Mouse (Mus musculus): ENCODE results near the gene Tln2. TPM values are rescaled to one million over a fixed set of nuclear protein-coding genes. Genes with fewer than 3 reads are reported as not detected.
A peak's percentile ranks its signal among the peaks of the same experiment; 100 is the strongest.

The Tln2 gene
- polyA plus RNA-seq, 1 experiment from 2014 or later: 22.9 TPM

GRCm38 (mm10) chr9:67353365-67353764, 206.1 kb downstream of the Tln2 start:
- H3K9me3 ChIP-seq (ENCODE audit: control insufficient read depth, low read length): no peaks in the 10 kb centered on the region
- no peak overlapping the region for H3K27ac ChIP-seq (ENCODE audit: low read depth, low read length)
- ATAC-seq (replicated peaks; ENCODE audit: low FRiP score) (no peak), DNase-seq (ENCODE audit: low spot score) (no peak)
- H3K4me2 ChIP-seq (ENCODE audit: low read depth, low read length, severe bottlenecking): no peak overlapping the region
- no peaks in the 10 kb centered on the region for H3K27me3 ChIP-seq (ENCODE audit: control insufficient read depth, insufficient read depth, low read length)
- H3K4me1 ChIP-seq (replicated peaks; ENCODE audit: control insufficient read depth, insufficient read depth, low read length): no peaks in the 10 kb centered on the region
- no peaks in the 10 kb centered on the region for H3K36me3 ChIP-seq (ENCODE audit: control insufficient read depth, insufficient read depth, low read length)
- no peak overlapping the region for H3K9ac ChIP-seq (ENCODE audit: low read length)
- WGBS: 88% methylated on average over 7 of the region's 7 CpGs
- H3K4me3 ChIP-seq (ENCODE audit: low read depth, low read length): no peak overlapping the region

GRCm38 (mm10) chr9:67348983-67349382, 210.5 kb downstream of the Tln2 start:
- no peaks in the 10 kb centered on the region for H3K9me3 ChIP-seq (ENCODE audit: control insufficient read depth, low read length)
- no peaks in the 10 kb centered on the region for H3K27me3 ChIP-seq (ENCODE audit: control insufficient read depth, insufficient read depth, low read length)
- H3K4me2 ChIP-seq (ENCODE audit: low read depth, low read length, severe bottlenecking): no peak overlapping the region
- H3K27ac ChIP-seq (ENCODE audit: low read depth, low read length): no peak overlapping the region
- 93% methylated on average over 7 of the region's 7 CpGs for WGBS
- H3K36me3 ChIP-seq (ENCODE audit: control insufficient read depth, insufficient read depth, low read length): no peaks in the 10 kb centered on the region
- H3K4me3 ChIP-seq (ENCODE audit: low read depth, low read length): no peak overlapping the region
- no peaks in the 10 kb centered on the region for H3K4me1 ChIP-seq (replicated peaks; ENCODE audit: control insufficient read depth, insufficient read depth, low read length)
- ATAC-seq (replicated peaks; ENCODE audit: low FRiP score): no peak
- no peak overlapping the region for H3K9ac ChIP-seq (ENCODE audit: low read length)
- DNase-seq (ENCODE audit: low spot score): no peak

- Histone ChIP-seq H3K27me3 (ENCODE audit: control insufficient read depth, insufficient read depth, low read length) (no peaks in the 10 kb centered on the region), H3K9me3 (ENCODE audit: control insufficient read depth, low read length) (no peaks in the 10 kb centered on the region), H3K27ac (ENCODE audit: low read depth, low read length) (no peak overlapping the region), H3K36me3 (ENCODE audit: control insufficient read depth, insufficient read depth, low read length) (no peaks in the 10 kb centered on the region), H3K4me2 (ENCODE audit: low read depth, low read length, severe bottlenecking) (no peak overlapping the region), H3K4me3 (ENCODE audit: low read depth, low read length) (no peak overlapping the region), H3K9ac (ENCODE audit: low read length) (no peak overlapping the region), H3K4me1 (replicated peaks; ENCODE audit: control insufficient read depth, insufficient read depth, low read length) (no peaks in the 10 kb centered on the region)
- ATAC-seq (replicated peaks; ENCODE audit: low FRiP score) (no peak), DNase-seq (ENCODE audit: low spot score) (peak; percentile 5)
- WGBS: 79% methylated on average over 5 of the region's 5 CpGs
Observed at GRCm38 (mm10) chr9:67347184-67347583, 212.3 kb downstream of the Tln2 start.

GRCm38 (mm10) chr9:67331281-67331680, 228.2 kb downstream of the Tln2 start:
- Histone ChIP-seq H3K4me3 (ENCODE audit: low read depth, low read length) (no peak overlapping the region), H3K9me3 (ENCODE audit: control insufficient read depth, low read length) (no peaks in the 10 kb centered on the region), H3K9ac (ENCODE audit: low read length) (no peak overlapping the region), H3K27ac (ENCODE audit: low read depth, low read length) (no peak overlapping the region), H3K27me3 (ENCODE audit: control insufficient read depth, insufficient read depth, low read length) (no peaks in the 10 kb centered on the region), H3K4me2 (ENCODE audit: low read depth, low read length, severe bottlenecking) (no peak overlapping the region), H3K36me3 (ENCODE audit: control insufficient read depth, insufficient read depth, low read length) (no peaks in the 10 kb centered on the region), H3K4me1 (replicated peaks; ENCODE audit: control insufficient read depth, insufficient read depth, low read length) (no peaks in the 10 kb centered on the region)
- no peak for DNase-seq (ENCODE audit: low spot score)
- ATAC-seq (replicated peaks; ENCODE audit: low FRiP score): no peak
- 92% methylated on average over 3 of the region's 3 CpGs for WGBS

- 91% methylated on average over 3 of the region's 3 CpGs for WGBS
- no peak overlapping the region for H3K4me2 ChIP-seq (ENCODE audit: low read depth, low read length, severe bottlenecking)
- no peak for ATAC-seq (replicated peaks; ENCODE audit: low FRiP score)
Observed at GRCm38 (mm10) chr9:67328451-67328850, 231.1 kb downstream of the Tln2 start.

GRCm38 (mm10) chr9:67321886-67322285, 237.6 kb downstream of the Tln2 start:
- no peak overlapping the region for H3K9ac ChIP-seq (ENCODE audit: low read length)
- H3K27ac ChIP-seq (ENCODE audit: low read depth, low read length): no peak overlapping the region
- 92% methylated on average over 6 of the region's 6 CpGs for WGBS
- H3K36me3 ChIP-seq (ENCODE audit: control insufficient read depth, insufficient read depth, low read length): no peaks in the 10 kb centered on the region
- H3K4me2 ChIP-seq (ENCODE audit: low read depth, low read length, severe bottlenecking): no peak overlapping the region
- no peaks in the 10 kb centered on the region for H3K9me3 ChIP-seq (ENCODE audit: control insufficient read depth, low read length)
- ATAC-seq (replicated peaks; ENCODE audit: low FRiP score) (no peak), DNase-seq (ENCODE audit: low spot score) (no peak)
- no peak overlapping the region for H3K4me3 ChIP-seq (ENCODE audit: low read depth, low read length)
- no peaks in the 10 kb centered on the region for H3K27me3 ChIP-seq (ENCODE audit: control insufficient read depth, insufficient read depth, low read length)
- H3K4me1 ChIP-seq (replicated peaks; ENCODE audit: control insufficient read depth, insufficient read depth, low read length): no peaks in the 10 kb centered on the region

More at GRCm38 (mm10) chr9:67328451-67328850, 231.1 kb downstream of the Tln2 start:
- Histone ChIP-seq H3K27me3 (ENCODE audit: control insufficient read depth, insufficient read depth, low read length) (no peaks in the 10 kb centered on the region), H3K36me3 (ENCODE audit: control insufficient read depth, insufficient read depth, low read length) (no peaks in the 10 kb centered on the region), H3K9ac (ENCODE audit: low read length) (no peak overlapping the region), H3K27ac (ENCODE audit: low read depth, low read length) (no peak overlapping the region), H3K9me3 (ENCODE audit: control insufficient read depth, low read length) (no peaks in the 10 kb centered on the region), H3K4me3 (ENCODE audit: low read depth, low read length) (no peak overlapping the region), H3K4me1 (replicated peaks; ENCODE audit: control insufficient read depth, insufficient read depth, low read length) (no peaks in the 10 kb centered on the region)
- DNase-seq (ENCODE audit: low spot score): no peak

GRCm38 (mm10) chr9:67315356-67315755, 244.1 kb downstream of the Tln2 start:
- Histone ChIP-seq H3K4me1 (replicated peaks; ENCODE audit: control insufficient read depth, insufficient read depth, low read length) (no peaks in the 10 kb centered on the region), H3K9ac (ENCODE audit: low read length) (no peak overlapping the region), H3K27ac (ENCODE audit: low read depth, low read length) (no peak overlapping the region), H3K27me3 (ENCODE audit: control insufficient read depth, insufficient read depth, low read length) (no peaks in the 10 kb centered on the region), H3K9me3 (ENCODE audit: control insufficient read depth, low read length) (no peaks in the 10 kb centered on the region), H3K4me2 (ENCODE audit: low read depth, low read length, severe bottlenecking) (no peak overlapping the region), H3K36me3 (ENCODE audit: control insufficient read depth, insufficient read depth, low read length) (no peaks in the 10 kb centered on the region), H3K4me3 (ENCODE audit: low read depth, low read length) (no peak overlapping the region)
- WGBS: 12% methylated on average over 3 of the region's 3 CpGs
- DNase-seq (ENCODE audit: low spot score) (peak; percentile 75), ATAC-seq (replicated peaks; ENCODE audit: low FRiP score) (no peak)

- H3K9ac ChIP-seq (ENCODE audit: low read length): no peak overlapping the region
- DNase-seq (ENCODE audit: low spot score) (no peak), ATAC-seq (replicated peaks; ENCODE audit: low FRiP score) (no peak)
- no peaks in the 10 kb centered on the region for H3K27me3 ChIP-seq (ENCODE audit: control insufficient read depth, insufficient read depth, low read length)
- H3K9me3 ChIP-seq (ENCODE audit: control insufficient read depth, low read length): no peaks in the 10 kb centered on the region
- 83% methylated on average over 6 of the region's 6 CpGs for WGBS
- no peaks in the 10 kb centered on the region for H3K36me3 ChIP-seq (ENCODE audit: control insufficient read depth, insufficient read depth, low read length)
- H3K4me3 ChIP-seq (ENCODE audit: low read depth, low read length): no peak overlapping the region
- H3K4me2 ChIP-seq (ENCODE audit: low read depth, low read length, severe bottlenecking): no peak overlapping the region
- no peak overlapping the region for H3K27ac ChIP-seq (ENCODE audit: low read depth, low read length)
- no peaks in the 10 kb centered on the region for H3K4me1 ChIP-seq (replicated peaks; ENCODE audit: control insufficient read depth, insufficient read depth, low read length)
Observed at GRCm38 (mm10) chr9:67304992-67305391, 254.5 kb downstream of the Tln2 start.

GRCm38 (mm10) chr9:67303986-67304385, 255.5 kb downstream of the Tln2 start:
- H3K9ac ChIP-seq (ENCODE audit: low read length): no peak overlapping the region
- ATAC-seq (replicated peaks; ENCODE audit: low FRiP score) (no peak), DNase-seq (ENCODE audit: low spot score) (no peak)
- H3K27me3 ChIP-seq (ENCODE audit: control insufficient read depth, insufficient read depth, low read length): no peaks in the 10 kb centered on the region
- no peak overlapping the region for H3K4me3 ChIP-seq (ENCODE audit: low read depth, low read length)
- H3K27ac ChIP-seq (ENCODE audit: low read depth, low read length): no peak overlapping the region
- no peaks in the 10 kb centered on the region for H3K9me3 ChIP-seq (ENCODE audit: control insufficient read depth, low read length)
- no peak overlapping the region for H3K4me2 ChIP-seq (ENCODE audit: low read depth, low read length, severe bottlenecking)
- H3K36me3 ChIP-seq (ENCODE audit: control insufficient read depth, insufficient read depth, low read length): no peaks in the 10 kb centered on the region
- H3K4me1 ChIP-seq (replicated peaks; ENCODE audit: control insufficient read depth, insufficient read depth, low read length): no peaks in the 10 kb centered on the region

Data from forebrain, embryonic 11.5 days (tissue).